Mouse (Mus musculus): ENCODE results near the gene Zfp986. TPM values are rescaled to one million over a fixed set of nuclear protein-coding genes. Genes with fewer than 3 reads are reported as not detected.

The Zfp986 gene
- total and polyA plus RNA-seq, 3 experiments, result 0.66 to 3.5 TPM; not detected in 1

Other genes with a start within 250 kb of the Zfp986 start
- not detected in 2 replicates for gene Zfp980, start 198.1 kb upstream of the Zfp986 start, total RNA-seq (2014; fragmentation: Nextera tagmentation)
- gene Zfp980, start 198.1 kb upstream of the Zfp986 start, total RNA-seq (2017), result 0.29 and 0.44 TPM in 2 replicates
- not detected in 2 replicates for gene Zfp980, start 198.1 kb upstream of the Zfp986 start, polyA plus RNA-seq (2012)
- gene Zfp987, start 228.5 kb downstream of the Zfp986 start, total RNA-seq (2014; fragmentation: Nextera tagmentation), result not detected in 2 replicates
- 0.06 and 0.16 TPM in 2 replicates for gene Zfp987, start 228.5 kb downstream of the Zfp986 start, total RNA-seq (2017)
- not detected in 2 replicates for gene Zfp987, start 228.5 kb downstream of the Zfp986 start, polyA plus RNA-seq (2012)

Data from G1E (cell line).